Mouse (Mus musculus): Measurements from ENCODE around the gene Hspb8. TPM values are rescaled to one million over a fixed set of nuclear protein-coding genes. Genes with fewer than 3 reads are reported as not detected.
"Not testable (repeated sequence)": the region's sequence is repeated elsewhere in the genome, so short reads cannot be mapped to it uniquely, and the experiment has no call there.

Hspb8 gene
- polyA plus RNA-seq, 3 experiments from 2014 or later, result not detected

- ATAC-seq, result no peak
Measured at GRCm38 (mm10) chr5:116426701-116427100, 4.0 kb upstream of the Hspb8 start.

- ATAC-seq, result not testable (repeated sequence)
Measured at GRCm38 (mm10) chr5:116425709-116426108, 3.0 kb upstream of the Hspb8 start.

- ATAC-seq, result no peak
Measured at GRCm38 (mm10) chr5:116425273-116425672, 2.6 kb upstream of the Hspb8 start.

- ATAC-seq, result no peak
Measured at GRCm38 (mm10) chr5:116423746-116424145, 1.1 kb upstream of the Hspb8 start.

GRCm38 (mm10) chr5:116421791-116422481, 728 bp downstream of the Hspb8 start:
- no peak for ATAC-seq

- no peak for ATAC-seq
Measured at GRCm38 (mm10) chr5:116420759-116421225, 1.9 kb downstream of the Hspb8 start.

- no peak for ATAC-seq
Measured at GRCm38 (mm10) chr5:116420213-116420612, 2.5 kb downstream of the Hspb8 start.

- no peak for ATAC-seq
Measured at GRCm38 (mm10) chr5:116419322-116420045, 3.2 kb downstream of the Hspb8 start.

GRCm38 (mm10) chr5:116416208-116416607, 6.5 kb downstream of the Hspb8 start:
- no peak for ATAC-seq

- ATAC-seq, result no peak
Measured at GRCm38 (mm10) chr5:116409689-116410590, 12.7 kb downstream of the Hspb8 start.

- no peak for ATAC-seq
Measured at GRCm38 (mm10) chr5:116408965-116409364, 13.7 kb downstream of the Hspb8 start.

GRCm38 (mm10) chr5:116407936-116408335, 14.7 kb downstream of the Hspb8 start:
- no peak for ATAC-seq

GRCm38 (mm10) chr5:116407321-116407720, 15.3 kb downstream of the Hspb8 start:
- no peak for ATAC-seq

GRCm38 (mm10) chr5:116406507-116406906, 16.2 kb downstream of the Hspb8 start:
- ATAC-seq, result no peak

- no peak for ATAC-seq
Measured at GRCm38 (mm10) chr5:116405934-116406333, 16.7 kb downstream of the Hspb8 start.

- ATAC-seq, result no peak
Measured at GRCm38 (mm10) chr5:116404063-116404462, 18.6 kb downstream of the Hspb8 start.

- ATAC-seq, result no peak
Measured at GRCm38 (mm10) chr5:116400801-116401200, 21.9 kb downstream of the Hspb8 start.

GRCm38 (mm10) chr5:116400042-116400730, 22.5 kb downstream of the Hspb8 start:
- ATAC-seq, result no peak

- ATAC-seq, result no peak
Measured at GRCm38 (mm10) chr5:116396104-116396503, 26.6 kb downstream of the Hspb8 start.

GRCm38 (mm10) chr5:116392603-116393002, 30.1 kb downstream of the Hspb8 start:
- no peak for ATAC-seq

- no peak for ATAC-seq
Measured at GRCm38 (mm10) chr5:116389856-116390542, 32.7 kb downstream of the Hspb8 start.

GRCm38 (mm10) chr5:116389321-116389720, 33.3 kb downstream of the Hspb8 start:
- ATAC-seq, result no peak
